Mouse (Mus musculus) MEL (cell line): ENCODE measurements around the gene Tax1bp1. TPM values are rescaled to one million over a fixed set of nuclear protein-coding genes. Genes with fewer than 3 reads are reported as not detected.

Source experiments
- DNase-seq: peaks from one replicate; pipeline ENCODE4 v3.0.0; 2011; ENCODE audit warnings: low read depth, low spot score
- H3K27ac ChIP-seq: 2 replicates; pipeline ENCODE4 v1.5.1; 2012; ENCODE audit warnings: low read depth, mild to moderate bottlenecking, control low read depth, low read length, moderate library complexity; ENCODE audit not compliant: control insufficient read depth
- H3K27me3 ChIP-seq, 2 experiments: fragments of 150-350 bp in 1 of 2; sonication (generic) in 1 of 2; 2 replicates each; pipeline ENCODE4 v1.6.1; 2012; ENCODE audit warnings: low read length in 2 of 2, mild to moderate bottlenecking in 2 of 2, improper control_type of control experiment in 1 of 2, moderate library complexity in 1 of 2; ENCODE audit not compliant: insufficient read depth in 2 of 2, control insufficient read depth in 1 of 2
- H3K36me3 ChIP-seq, 2 experiments: 2 replicates each; pipeline ENCODE4 v1.6.1; 2012 to 2014; ENCODE audit warnings: low read length in 2 of 2, improper control_type of control experiment in 1 of 2, inconsistent platforms in 1 of 2, mild to moderate bottlenecking in 1 of 2; ENCODE audit not compliant: insufficient read depth in 2 of 2, control insufficient read depth in 1 of 2
- H3K4me1 ChIP-seq, 2 experiments: fragments of 150-350 bp in 1 of 2; sonication (generic) in 1 of 2; 2 replicates each; pipeline ENCODE4 v1.6.1; 2012; ENCODE audit warnings: low read length in 2 of 2, improper control_type of control experiment in 1 of 2, mild to moderate bottlenecking in 1 of 2; ENCODE audit not compliant: insufficient read depth in 2 of 2, control insufficient read depth in 1 of 2
- H3K4me3 ChIP-seq, 2 experiments: fragments of 150-350 bp in 1 of 2; sonication (generic) in 1 of 2; 2 replicates each; pipeline ENCODE4 v1.5.1; 2012; ENCODE audit warnings: low read depth in 2 of 2, low read length in 2 of 2, mild to moderate bottlenecking in 2 of 2, moderate library complexity in 2 of 2, control low read depth in 1 of 2, improper control_type of control experiment in 1 of 2; ENCODE audit not compliant: control insufficient read depth in 1 of 2, insufficient read depth in 1 of 2
- H3K79me2 ChIP-seq: 2 replicates; pipeline ENCODE4 v1.6.1; 2012; ENCODE audit warnings: mild to moderate bottlenecking, low read length, moderate library complexity; ENCODE audit not compliant: control insufficient read depth, poor library complexity, insufficient read depth
- H3K9ac ChIP-seq: 2 replicates; pipeline ENCODE4 v1.6.1; 2012; ENCODE audit warnings: low read depth, mild to moderate bottlenecking, control low read depth, low read length, moderate library complexity; ENCODE audit not compliant: control insufficient read depth, poor library complexity, severe bottlenecking
- H3K9me3 ChIP-seq: fragments of 150-350 bp; sonication (generic); replicated peaks from 2 replicates; pipeline ENCODE4 v1.6.1; 2012; ENCODE audit warnings: mild to moderate bottlenecking, low read length, improper control_type of control experiment, moderate library complexity; ENCODE audit not compliant: insufficient read depth
- CHD1 ChIP-seq: IDR thresholded peaks from 2 replicates; pipeline ENCODE4 v1.6.1; 2012; ENCODE audit warnings: low read depth, mild to moderate bottlenecking, inconsistent platforms, low read length, improper control_type of control experiment
- CHD2 ChIP-seq: IDR thresholded peaks from 2 replicates; pipeline ENCODE4 v1.6.1; 2011; ENCODE audit warnings: low read length, improper control_type of control experiment
- CTCF ChIP-seq, 3 experiments: IDR thresholded peaks in 2 of 3; conservative IDR thresholded peaks in 1 of 3; 2 replicates each; pipeline ENCODE4 v1.5.1; 2011 to 2012; ENCODE audit warnings: low read length in 3 of 3, low read depth in 2 of 3, mild to moderate bottlenecking in 2 of 3, improper control_type of control experiment in 1 of 3, inconsistent platforms in 1 of 3, mixed read lengths in 1 of 3, moderate library complexity in 1 of 3; ENCODE audit not compliant: control insufficient read depth in 1 of 3, insufficient read depth in 1 of 3, poor library complexity in 1 of 3, severe bottlenecking in 1 of 3
- E2F4 ChIP-seq: IDR thresholded peaks from 2 replicates; pipeline ENCODE4 v1.6.1; 2011; ENCODE audit warnings: low read depth, low read length, improper control_type of control experiment, borderline replicate concordance
- ELF1 ChIP-seq: IDR thresholded peaks from 2 replicates; pipeline ENCODE4 v1.6.1; 2014; ENCODE audit warnings: low read depth, mild to moderate bottlenecking, inconsistent platforms, low read length, improper control_type of control experiment, moderate library complexity
- ETS1 ChIP-seq: IDR thresholded peaks from 2 replicates; pipeline ENCODE4 v1.6.1; 2012; ENCODE audit warnings: low read depth, mild to moderate bottlenecking, inconsistent platforms, low read length, improper control_type of control experiment, moderate library complexity
- GABPA ChIP-seq: IDR thresholded peaks from 2 replicates; pipeline ENCODE4 v1.6.1; 2012; ENCODE audit warnings: low read depth, mild to moderate bottlenecking, inconsistent platforms, low read length, improper control_type of control experiment, moderate library complexity
- GATA1 ChIP-seq: IDR thresholded peaks from 2 replicates; pipeline ENCODE4 v1.6.1; 2011; ENCODE audit warnings: low read depth, low read length, improper control_type of control experiment
- HCFC1 ChIP-seq: IDR thresholded peaks from 2 replicates; pipeline ENCODE4 v1.6.1; 2012; ENCODE audit warnings: low read depth, mild to moderate bottlenecking, inconsistent platforms, low read length, improper control_type of control experiment, moderate library complexity
- MAFK ChIP-seq: IDR thresholded peaks from 2 replicates; pipeline ENCODE4 v1.6.1; 2011; ENCODE audit warnings: low read depth, mild to moderate bottlenecking, low read length, improper control_type of control experiment, borderline replicate concordance
- MAZ ChIP-seq: IDR thresholded peaks from 2 replicates; pipeline ENCODE4 v1.6.1; 2012; ENCODE audit warnings: low read depth, mild to moderate bottlenecking, inconsistent platforms, low read length, improper control_type of control experiment
- MEF2A ChIP-seq: IDR thresholded peaks from 2 replicates; pipeline ENCODE4 v1.6.1; 2014; ENCODE audit warnings: low read depth, mild to moderate bottlenecking, inconsistent platforms, low read length, improper control_type of control experiment; ENCODE audit not compliant: poor library complexity, insufficient replicate concordance, severe bottlenecking; ENCODE audit errors: extremely low read depth
- MXI1 ChIP-seq: IDR thresholded peaks from 2 replicates; pipeline ENCODE4 v1.6.1; 2011; ENCODE audit warnings: mild to moderate bottlenecking, low read depth, low read length, improper control_type of control experiment
- MYB ChIP-seq: IDR thresholded peaks from 2 replicates; pipeline ENCODE4 v1.6.1; 2011; ENCODE audit warnings: mild to moderate bottlenecking, low read depth, low read length, improper control_type of control experiment
- MYC ChIP-seq: IDR thresholded peaks from 2 replicates; pipeline ENCODE4 v1.6.1; 2011; ENCODE audit warnings: low read depth, mild to moderate bottlenecking, low read length, improper control_type of control experiment, moderate library complexity
- NELFE ChIP-seq: IDR thresholded peaks from 2 replicates; pipeline ENCODE4 v1.6.1; 2011; ENCODE audit warnings: low read depth, low read length, improper control_type of control experiment
- POLR2A ChIP-seq, 2 experiments: IDR thresholded peaks; 2 replicates each; pipeline ENCODE4 v1.6.1; 2011 to 2012; ENCODE audit warnings: low read length in 2 of 2, mild to moderate bottlenecking in 2 of 2, control low read depth in 1 of 2, improper control_type of control experiment in 1 of 2, low read depth in 1 of 2, moderate library complexity in 1 of 2; ENCODE audit not compliant: control insufficient read depth in 1 of 2, insufficient read depth in 1 of 2, poor library complexity in 1 of 2
- RAD21 ChIP-seq: IDR thresholded peaks from 2 replicates; pipeline ENCODE4 v1.6.1; 2011; ENCODE audit warnings: mild to moderate bottlenecking, low read depth, low read length, improper control_type of control experiment
- RCOR1 ChIP-seq: IDR thresholded peaks from 2 replicates; pipeline ENCODE4 v1.6.1; 2012; ENCODE audit warnings: low read depth, mild to moderate bottlenecking, inconsistent platforms, low read length, improper control_type of control experiment
- SIN3A ChIP-seq: IDR thresholded peaks from 2 replicates; pipeline ENCODE4 v1.6.1; 2012; ENCODE audit warnings: low read length, improper control_type of control experiment, inconsistent platforms
- TAL1 ChIP-seq: IDR thresholded peaks from 2 replicates; pipeline ENCODE4 v1.6.1; 2012; ENCODE audit warnings: mild to moderate bottlenecking, inconsistent platforms, low read length, moderate library complexity, mixed read lengths
- UBTF ChIP-seq: IDR thresholded peaks from 2 replicates; pipeline ENCODE4 v1.6.1; 2012; ENCODE audit warnings: low read depth, mild to moderate bottlenecking, inconsistent platforms, low read length, improper control_type of control experiment, moderate library complexity, borderline replicate concordance; ENCODE audit not compliant: insufficient read depth
- USF1 ChIP-seq: IDR thresholded peaks from 2 replicates; pipeline ENCODE4 v1.6.1; 2014; ENCODE audit warnings: low read depth, mild to moderate bottlenecking, inconsistent platforms, low read length, improper control_type of control experiment, moderate library complexity
- ZC3H11A ChIP-seq: IDR thresholded peaks from 2 replicates; pipeline ENCODE4 v1.6.1; 2012; ENCODE audit warnings: low read depth, mild to moderate bottlenecking, inconsistent platforms, low read length, improper control_type of control experiment
- ZMIZ1 ChIP-seq: IDR thresholded peaks from 2 replicates; pipeline ENCODE4 v1.6.1; 2012; ENCODE audit warnings: low read depth, mild to moderate bottlenecking, inconsistent platforms, low read length, improper control_type of control experiment, moderate library complexity
- ZNF384 ChIP-seq: IDR thresholded peaks from 2 replicates; pipeline ENCODE4 v1.6.1; 2012; ENCODE audit warnings: low read depth, mild to moderate bottlenecking, inconsistent platforms, low read length, improper control_type of control experiment
- polyA plus RNA-seq, 2 experiments: library from polyadenylated mRNA; stranded (reverse) in 1 of 2; unstranded in 1 of 2; fragments of >175 nt in 1 of 2; fragments of >200 nt in 1 of 2; gene quantifications; 2 replicates each; pipeline versions ENCODE4 v1.2.1 to v1.2.4; 2012; ENCODE audit warnings: low replicate concordance in 2 of 2, low read depth in 1 of 2; ENCODE audit not compliant: insufficient read length in 2 of 2, insufficient read depth in 1 of 2, missing spikeins in 1 of 2
- total RNA-seq: library from RNA; depleted of rRNA; stranded (reverse); fragments of 300-350 nt; gene quantifications from 2 replicates; pipeline ENCODE4 v1.2.3, GENCODE M21; 2012

Gene Tax1bp1
- total and polyA plus RNA-seq, 3 experiments, result 39.8 to 45.6 TPM; not detected in 1

GRCm38 (mm10) chr6:52681847-52682485, 31.6 kb upstream of the Tax1bp1 start:
- H3K27ac ChIP-seq, result no peak overlapping the region
- no peak for TF ChIP-seq GABPA
- no peak for TF ChIP-seq CTCF (IDR thresholded peaks at IDR 0.05 in 2 of 3, conservative IDR thresholded peaks at IDR 0.05 in 1 of 3; ENCODE audit: control insufficient read depth in 1 of 3, insufficient read depth in 1 of 3, low read depth in 2 of 3, low read length in 3 of 3, poor library complexity in 1 of 3, severe bottlenecking in 1 of 3)
- TF ChIP-seq RAD21, result no peak
- no peak for TF ChIP-seq MAZ
- no peak for TF ChIP-seq E2F4
- no peak for TF ChIP-seq ZNF384
- TF ChIP-seq GATA1, result no peak
- no peak for TF ChIP-seq MYC
- no peak for TF ChIP-seq MAFK
- TF ChIP-seq UBTF, result no peak
- TF ChIP-seq TAL1, result no peak
- TF ChIP-seq ELF1, result no peak
- no peak for TF ChIP-seq ETS1
- TF ChIP-seq SIN3A, result no peak
- TF ChIP-seq RCOR1, result no peak
- no peak for TF ChIP-seq POLR2A (IDR thresholded peaks at IDR 0.05; ENCODE audit: control insufficient read depth in 1 of 2, insufficient read depth in 1 of 2, low read depth in 1 of 2, low read length in 2 of 2, poor library complexity in 1 of 2)
- no peak for TF ChIP-seq MYB
- TF ChIP-seq CHD2, result no peak
- no peak for TF ChIP-seq CHD1
- no peak for TF ChIP-seq MXI1
- no peak for DNase-seq
- no peak overlapping the region for H3K9ac ChIP-seq
- H3K4me3 ChIP-seq, result no peak overlapping the region
- H3K36me3 ChIP-seq, result peaks cover 0 to 2% of the 10 kb centered on the region in 2 experiments; a peak in 1 of 4 replicates
- peaks cover 9 to 13% of the 10 kb centered on the region in 2 experiments for H3K27me3 ChIP-seq
- H3K79me2 ChIP-seq, result no peaks in the 10 kb centered on the region
- H3K4me1 ChIP-seq, result no peaks in the 10 kb centered on the region
- H3K9me3 ChIP-seq, result no peaks in the 10 kb centered on the region

- Histone ChIP-seq H3K9ac (no peak overlapping the region), H3K27ac (no peak overlapping the region), H3K9me3 (no peaks in the 10 kb centered on the region), H3K4me1 (no peaks in the 10 kb centered on the region), H3K36me3 (no peaks in the 10 kb centered on the region), H3K79me2 (no peaks in the 10 kb centered on the region), H3K27me3 (peaks cover 9 to 13% of the 10 kb centered on the region in 2 experiments), H3K4me3 (no peak overlapping the region)
- no peak for TF ChIP-seq NELFE
- no peak for TF ChIP-seq RAD21
- TF ChIP-seq MEF2A, result no peak
- no peak for TF ChIP-seq ELF1
- no peak for TF ChIP-seq CHD1
- no peak for TF ChIP-seq ZC3H11A
- no peak for TF ChIP-seq GATA1
- no peak for TF ChIP-seq POLR2A (IDR thresholded peaks at IDR 0.05; ENCODE audit: control insufficient read depth in 1 of 2, insufficient read depth in 1 of 2, low read depth in 1 of 2, low read length in 2 of 2, poor library complexity in 1 of 2)
- TF ChIP-seq SIN3A, result no peak
- no peak for TF ChIP-seq HCFC1
- no peak for TF ChIP-seq MYC
- TF ChIP-seq MAZ, result no peak
- no peak for TF ChIP-seq USF1
- TF ChIP-seq GABPA, result no peak
- no peak for TF ChIP-seq ZMIZ1
- TF ChIP-seq TAL1, result no peak
- TF ChIP-seq CTCF (IDR thresholded peaks at IDR 0.05 in 2 of 3, conservative IDR thresholded peaks at IDR 0.05 in 1 of 3; ENCODE audit: control insufficient read depth in 1 of 3, insufficient read depth in 1 of 3, low read depth in 2 of 3, low read length in 3 of 3, poor library complexity in 1 of 3, severe bottlenecking in 1 of 3), result no peak
- TF ChIP-seq E2F4, result no peak
- DNase-seq, result no peak
Measured at GRCm38 (mm10) chr6:52682607-52683006, 30.9 kb upstream of the Tax1bp1 start.
